Mouse (Mus musculus) spleen, adult 2 months (tissue): ENCODE measurements around the gene Dus1l.

Experiments
- CTCF ChIP-seq: fragments of 200-500 bp; IDR thresholded peaks from 2 replicates; pipeline ENCODE4 v1.5.1; 2011; ENCODE audit warnings: mild to moderate bottlenecking, inconsistent platforms; ENCODE audit not compliant: insufficient read depth, insufficient read length, insufficient replicate concordance; ENCODE audit errors: extremely low read depth
- POLR2A ChIP-seq: fragments of 200-500 bp; IDR thresholded peaks from 2 replicates; pipeline ENCODE4 v1.6.1; 2011; ENCODE audit warnings: low read depth, low read length, inconsistent platforms

- TF ChIP-seq CTCF (no peak), POLR2A (no peak)
These were observed 23.5 kb downstream of the Dus1l start for GRCm38 (mm10) chr11:120772749-120773148.
